Mouse (Mus musculus): ENCODE results near the gene Hbq1a. TPM values are rescaled to one million over a fixed set of nuclear protein-coding genes. Genes with fewer than 3 reads are reported as not detected.

The Hbq1a gene
- polyA plus RNA-seq, 1 experiment from 2014 or later: not detected

GRCm38 (mm10) chr11:32266776-32267175 is 33.1 kb upstream of the Hbq1a start:
- 24% methylated on average over 6 of the region's 6 CpGs for WGBS
- ATAC-seq (ENCODE audit: low FRiP score, low TSS enrichment): no peak

DNA sequence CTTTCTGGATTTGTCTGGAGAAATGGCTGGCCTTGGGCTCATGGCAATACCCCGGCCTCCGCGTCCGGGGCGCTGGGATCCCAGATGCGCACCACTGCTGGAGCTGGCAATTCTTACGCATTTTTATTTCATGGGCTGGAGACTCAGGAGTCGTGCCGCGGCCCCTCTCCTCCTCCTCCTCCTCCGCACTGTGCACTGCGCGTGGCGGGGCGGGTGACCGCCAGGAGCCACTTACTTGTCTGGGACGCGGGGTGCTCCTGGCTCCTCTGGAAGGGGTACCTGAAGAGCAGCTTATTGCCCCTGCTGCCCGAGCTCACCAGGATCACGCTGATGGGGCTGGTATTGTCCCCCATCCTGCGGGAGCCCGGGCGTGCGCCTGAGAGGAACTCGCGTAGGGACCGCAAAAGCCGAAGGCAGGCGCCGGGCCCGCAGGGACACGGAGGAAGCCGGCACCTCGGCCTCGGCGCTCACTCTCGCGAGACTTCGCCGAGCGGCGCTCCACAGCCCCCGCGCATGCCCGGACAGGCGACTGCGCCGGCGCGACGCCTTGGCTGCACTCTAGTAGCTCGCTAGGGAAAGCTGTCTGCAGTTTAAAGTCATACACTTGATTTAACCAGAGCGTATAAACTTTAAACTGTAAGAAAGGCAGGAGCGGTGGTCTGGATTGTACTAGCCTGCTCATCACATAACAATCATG is 32.5 kb upstream of the Hbq1a start, which contains the start of gene Nprl3:
Nprl3 (minus strand) TSS at position 520 of the 697 bp plus-strand sequence.
- Histone ChIP-seq H3K36me3 (ENCODE audit: control insufficient read depth, insufficient read depth, low read length) (no peaks in the 10 kb centered on the region), H3K9me3 (ENCODE audit: control insufficient read depth, low read length) (no peaks in the 10 kb centered on the region), H3K27ac (ENCODE audit: low read depth, low read length) (peak within 1 kb of the TSS; percentile 84), H3K4me3 (ENCODE audit: low read length) (peak within 1 kb of the TSS; percentile 61), H3K27me3 (ENCODE audit: control insufficient read depth, insufficient read depth, low read length) (0 out of 2 replicates have a peak, but pooled peaks cover 2% of the 10 kb centered on the region), H3K4me1 (ENCODE audit: control insufficient read depth, insufficient read depth, low read length) (0 out of 2 replicates have a peak, but pooled peaks cover 7% of the 10 kb centered on the region), H3K4me2 (replicated peaks; ENCODE audit: low read depth, low read length) (peak within 1 kb of the TSS; percentile 62), H3K9ac (ENCODE audit: low read depth, low read length) (peak within 1 kb of the TSS; percentile 81)
- WGBS: under 1% methylated on average over 54 of the region's 54 CpGs
- peak; percentile 99 for ATAC-seq (ENCODE audit: low FRiP score, low TSS enrichment)

More at GRCm38 (mm10) chr11:32266776-32267175, 33.1 kb upstream of the Hbq1a start:
- Histone ChIP-seq H3K27me3 (ENCODE audit: control insufficient read depth, insufficient read depth, low read length) (0 out of 2 replicates have a peak, but pooled peaks cover 2% of the 10 kb centered on the region), H3K4me1 (ENCODE audit: control insufficient read depth, insufficient read depth, low read length) (0 out of 2 replicates have a peak, but pooled peaks cover 7% of the 10 kb centered on the region), H3K9me3 (ENCODE audit: control insufficient read depth, low read length) (no peaks in the 10 kb centered on the region), H3K36me3 (ENCODE audit: control insufficient read depth, insufficient read depth, low read length) (no peaks in the 10 kb centered on the region), H3K4me3 (ENCODE audit: low read length) (peak overlapping the region; percentile 61), H3K4me2 (replicated peaks; ENCODE audit: low read depth, low read length) (peak overlapping the region; percentile 62), H3K27ac (ENCODE audit: low read depth, low read length) (peak overlapping the region; percentile 84), H3K9ac (ENCODE audit: low read depth, low read length) (peak overlapping the region; percentile 81)

GRCm38 (mm10) chr11:32267964-32268363 is 31.9 kb upstream of the Hbq1a start:
- H3K4me3 ChIP-seq (ENCODE audit: low read length): peak overlapping the region; percentile 61
- H3K4me1 ChIP-seq (ENCODE audit: control insufficient read depth, insufficient read depth, low read length): 0 out of 2 replicates have a peak, but pooled peaks cover 7% of the 10 kb centered on the region
- 28% methylated on average over 5 of the region's 5 CpGs for WGBS
- no peaks in the 10 kb centered on the region for H3K9me3 ChIP-seq (ENCODE audit: control insufficient read depth, low read length)
- H3K4me2 ChIP-seq (replicated peaks; ENCODE audit: low read depth, low read length): peak overlapping the region; percentile 62
- peak overlapping the region; percentile 81 for H3K9ac ChIP-seq (ENCODE audit: low read depth, low read length)
- peak overlapping the region; percentile 84 for H3K27ac ChIP-seq (ENCODE audit: low read depth, low read length)
- peak; percentile 7; the same call in 1 of the 2 replicates for ATAC-seq (ENCODE audit: low FRiP score, low TSS enrichment)
- 0 out of 2 replicates have a peak, but pooled peaks cover 2% of the 10 kb centered on the region for H3K27me3 ChIP-seq (ENCODE audit: control insufficient read depth, insufficient read depth, low read length)
- H3K36me3 ChIP-seq (ENCODE audit: control insufficient read depth, insufficient read depth, low read length): no peaks in the 10 kb centered on the region

- H3K27ac ChIP-seq (ENCODE audit: low read depth, low read length): no peak overlapping the region
- H3K9ac ChIP-seq (ENCODE audit: low read depth, low read length): no peak overlapping the region
- H3K36me3 ChIP-seq (ENCODE audit: control insufficient read depth, insufficient read depth, low read length): no peaks in the 10 kb centered on the region
- no peak overlapping the region for H3K4me3 ChIP-seq (ENCODE audit: low read length)
- H3K4me1 ChIP-seq (ENCODE audit: control insufficient read depth, insufficient read depth, low read length): 0 out of 2 replicates have a peak, but pooled peaks cover 7% of the 10 kb centered on the region
- ATAC-seq (ENCODE audit: low FRiP score, low TSS enrichment): no peak
- H3K4me2 ChIP-seq (replicated peaks; ENCODE audit: low read depth, low read length): no peak overlapping the region
- H3K27me3 ChIP-seq (ENCODE audit: control insufficient read depth, insufficient read depth, low read length): 0 out of 2 replicates have a peak, but pooled peaks cover 2% of the 10 kb centered on the region
- 89% methylated on average over 5 of the region's 5 CpGs for WGBS
- no peaks in the 10 kb centered on the region for H3K9me3 ChIP-seq (ENCODE audit: control insufficient read depth, low read length)
These were observed 30.9 kb upstream of the Hbq1a start for GRCm38 (mm10) chr11:32268952-32269351.

DNA sequence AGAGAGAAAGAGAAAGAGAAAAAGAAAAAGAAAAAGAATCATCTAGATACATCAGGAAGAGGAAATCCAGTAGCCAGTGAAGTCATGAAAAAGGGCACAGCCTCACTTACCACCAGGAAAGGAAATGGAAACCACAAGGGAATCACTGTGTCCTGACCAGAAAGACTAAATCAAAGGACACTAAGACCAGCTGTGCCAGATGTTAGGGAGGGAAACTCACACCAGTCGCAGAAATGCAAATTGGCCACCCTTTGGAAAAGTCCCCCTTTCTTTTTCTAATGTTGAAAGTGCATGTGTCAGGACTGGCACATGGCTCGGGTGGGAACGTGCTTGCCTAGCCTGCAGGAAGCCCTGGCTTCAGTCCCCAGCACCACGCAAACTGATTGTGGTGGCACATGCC is 28.7 kb upstream of the Hbq1a start:
- 41% methylated on average over 4 of the region's 4 CpGs for WGBS

DNA sequence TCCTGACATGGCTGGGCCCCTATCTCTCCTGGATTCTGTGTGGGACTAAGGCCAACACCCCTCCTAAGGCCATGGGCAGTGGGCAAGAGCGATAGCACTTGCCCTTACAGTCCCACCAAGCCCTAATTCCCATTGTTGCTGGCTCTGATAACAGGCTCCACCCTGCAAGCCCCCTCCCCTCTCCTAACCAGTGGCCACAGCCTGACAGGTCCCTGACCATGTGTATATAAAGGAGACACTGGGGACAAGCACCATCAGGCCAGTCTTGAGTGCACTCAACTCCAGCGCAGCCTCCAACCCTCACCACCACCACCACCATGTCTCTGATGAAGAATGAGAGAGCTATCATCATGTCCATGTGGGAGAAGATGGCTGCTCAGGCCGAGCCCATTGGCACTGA is 23.5 kb upstream of the Hbq1a start, which contains the start of gene Hba-x:
Hba-x (plus strand) TSS at position 54 of the 400 bp plus-strand sequence.
- Histone ChIP-seq H3K4me1 (ENCODE audit: control insufficient read depth, insufficient read depth, low read length) (no peaks in the 10 kb centered on the region), H3K27ac (ENCODE audit: low read depth, low read length) (no peak within 1 kb of the TSS), H3K9ac (ENCODE audit: low read depth, low read length) (no peak within 1 kb of the TSS), H3K4me3 (ENCODE audit: low read length) (no peak within 1 kb of the TSS), H3K9me3 (ENCODE audit: control insufficient read depth, low read length) (no peaks in the 10 kb centered on the region), H3K27me3 (ENCODE audit: control insufficient read depth, insufficient read depth, low read length) (peaks cover 4% of the 10 kb centered on the region; the same call in 1 of the 2 replicates), H3K4me2 (replicated peaks; ENCODE audit: low read depth, low read length) (no peak within 1 kb of the TSS), H3K36me3 (ENCODE audit: control insufficient read depth, insufficient read depth, low read length) (no peaks in the 10 kb centered on the region)
- 70% methylated on average over 3 of the region's 3 CpGs for WGBS
- ATAC-seq (ENCODE audit: low FRiP score, low TSS enrichment): no peak

More for the DNA sequence above, 28.7 kb upstream of the Hbq1a start:
- H3K4me1 ChIP-seq (ENCODE audit: control insufficient read depth, insufficient read depth, low read length): 0 out of 2 replicates have a peak, but pooled peaks cover 7% of the 10 kb centered on the region
- no peaks in the 10 kb centered on the region for H3K36me3 ChIP-seq (ENCODE audit: control insufficient read depth, insufficient read depth, low read length)
- no peak overlapping the region for H3K4me2 ChIP-seq (replicated peaks; ENCODE audit: low read depth, low read length)
- ATAC-seq (ENCODE audit: low FRiP score, low TSS enrichment): no peak
- H3K9me3 ChIP-seq (ENCODE audit: control insufficient read depth, low read length): no peaks in the 10 kb centered on the region
- no peak overlapping the region for H3K9ac ChIP-seq (ENCODE audit: low read depth, low read length)
- H3K27ac ChIP-seq (ENCODE audit: low read depth, low read length): no peak overlapping the region
- 0 out of 2 replicates have a peak, but pooled peaks cover 2% of the 10 kb centered on the region for H3K27me3 ChIP-seq (ENCODE audit: control insufficient read depth, insufficient read depth, low read length)
- H3K4me3 ChIP-seq (ENCODE audit: low read length): no peak overlapping the region

GRCm38 (mm10) chr11:32277736-32278457 is 22.0 kb upstream of the Hbq1a start:
- H3K9me3 ChIP-seq (ENCODE audit: control insufficient read depth, low read length): no peaks in the 10 kb centered on the region
- H3K27ac ChIP-seq (ENCODE audit: low read depth, low read length): no peak overlapping the region
- H3K36me3 ChIP-seq (ENCODE audit: control insufficient read depth, insufficient read depth, low read length): no peaks in the 10 kb centered on the region
- H3K4me1 ChIP-seq (ENCODE audit: control insufficient read depth, insufficient read depth, low read length): no peaks in the 10 kb centered on the region
- no peak overlapping the region for H3K4me2 ChIP-seq (replicated peaks; ENCODE audit: low read depth, low read length)
- WGBS: 71% methylated on average over 21 of the region's 21 CpGs
- peaks cover 5% of the 10 kb centered on the region; the same call in 1 of the 2 replicates for H3K27me3 ChIP-seq (ENCODE audit: control insufficient read depth, insufficient read depth, low read length)
- no peak overlapping the region for H3K4me3 ChIP-seq (ENCODE audit: low read length)
- H3K9ac ChIP-seq (ENCODE audit: low read depth, low read length): no peak overlapping the region
- ATAC-seq (ENCODE audit: low FRiP score, low TSS enrichment): no peak

- peaks cover 5% of the 10 kb centered on the region; the same call in 1 of the 2 replicates for H3K27me3 ChIP-seq (ENCODE audit: control insufficient read depth, insufficient read depth, low read length)
- H3K9me3 ChIP-seq (ENCODE audit: control insufficient read depth, low read length): no peaks in the 10 kb centered on the region
- no peaks in the 10 kb centered on the region for H3K36me3 ChIP-seq (ENCODE audit: control insufficient read depth, insufficient read depth, low read length)
- H3K27ac ChIP-seq (ENCODE audit: low read depth, low read length): no peak overlapping the region
- H3K4me3 ChIP-seq (ENCODE audit: low read length): no peak overlapping the region
- H3K4me2 ChIP-seq (replicated peaks; ENCODE audit: low read depth, low read length): no peak overlapping the region
- no peak for ATAC-seq (ENCODE audit: low FRiP score, low TSS enrichment)
- H3K9ac ChIP-seq (ENCODE audit: low read depth, low read length): no peak overlapping the region
- 82% methylated on average over 12 of the region's 12 CpGs for WGBS
- no peaks in the 10 kb centered on the region for H3K4me1 ChIP-seq (ENCODE audit: control insufficient read depth, insufficient read depth, low read length)
These were observed 21.4 kb upstream of the Hbq1a start for GRCm38 (mm10) chr11:32278458-32278957.
